Mouse (Mus musculus) adrenal gland, postnatal 25 days (tissue): ENCODE results near the gene Ace3. TPM values are rescaled to one million over a fixed set of nuclear protein-coding genes. Genes with fewer than 3 reads are reported as not detected.

Experiments
- DNase-seq: peaks from one replicate; pipeline ENCODE4 v3.0.0; 2021; ENCODE audit warnings: mixed read lengths
- long read RNA-seq: library from polyadenylated mRNA; stranded (forward); transcript quantifications from one replicate; pipeline ENCODE4 v2.0.0, GENCODE M21; 2021
- total RNA-seq: library from RNA; stranded (reverse); gene quantifications from 2 replicates; pipeline ENCODE4 v1.2.3, GENCODE M21; 2021

Ace3 gene
- total RNA-seq, result not detected in 2 replicates
- long read RNA-seq, result 0 reads

- DNase-seq, result no peak
Measured at GRCm38 (mm10) chr11:105994375-105994774, at the start of gene Ace3. TSS of gene Ace3 (plus strand) at chr11:105994675.

DNA sequence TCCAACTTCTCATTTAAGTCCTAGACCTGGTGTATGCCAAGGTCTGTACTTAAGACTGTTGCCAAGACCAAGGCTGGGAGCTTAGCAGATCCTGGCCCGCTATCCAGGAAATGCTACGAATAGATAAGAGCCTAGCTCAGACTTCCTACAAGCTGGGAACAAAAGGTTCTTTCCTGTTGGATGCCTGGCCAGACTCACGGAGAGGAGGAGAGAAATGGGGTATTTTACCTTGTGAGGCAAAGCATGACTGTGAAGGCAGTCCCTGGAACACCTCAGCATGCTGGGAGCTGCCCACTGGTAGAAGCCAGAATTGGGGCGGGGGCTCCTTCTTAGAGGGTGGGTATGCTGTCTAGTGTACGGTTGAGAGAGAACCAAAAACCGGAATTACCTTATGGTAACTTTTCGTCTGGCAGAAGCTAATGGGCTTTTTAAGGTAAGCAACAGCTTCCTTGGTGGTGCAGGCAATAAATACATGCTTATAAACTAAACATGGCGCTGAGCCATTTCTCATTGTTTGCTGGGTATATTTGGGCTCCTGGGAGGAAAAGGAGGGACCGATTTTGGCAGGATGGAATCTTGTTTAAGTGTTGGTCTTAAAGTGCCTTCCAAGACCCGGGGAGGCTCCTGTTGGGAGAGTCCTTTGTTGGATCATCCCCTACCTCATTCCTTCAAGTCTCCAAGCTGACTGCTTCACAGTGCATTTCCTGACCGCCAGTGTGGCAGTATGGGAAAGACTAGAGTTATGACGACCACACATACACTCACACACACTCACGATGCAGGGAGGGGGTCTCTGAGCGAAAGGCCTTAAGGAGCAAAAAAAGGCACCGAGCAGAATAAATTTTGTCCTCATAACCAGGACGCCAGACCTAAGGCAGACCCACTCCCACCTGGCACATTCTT, 49.5 kb upstream of the Ace3 start:
- no peak for DNase-seq

DNA sequence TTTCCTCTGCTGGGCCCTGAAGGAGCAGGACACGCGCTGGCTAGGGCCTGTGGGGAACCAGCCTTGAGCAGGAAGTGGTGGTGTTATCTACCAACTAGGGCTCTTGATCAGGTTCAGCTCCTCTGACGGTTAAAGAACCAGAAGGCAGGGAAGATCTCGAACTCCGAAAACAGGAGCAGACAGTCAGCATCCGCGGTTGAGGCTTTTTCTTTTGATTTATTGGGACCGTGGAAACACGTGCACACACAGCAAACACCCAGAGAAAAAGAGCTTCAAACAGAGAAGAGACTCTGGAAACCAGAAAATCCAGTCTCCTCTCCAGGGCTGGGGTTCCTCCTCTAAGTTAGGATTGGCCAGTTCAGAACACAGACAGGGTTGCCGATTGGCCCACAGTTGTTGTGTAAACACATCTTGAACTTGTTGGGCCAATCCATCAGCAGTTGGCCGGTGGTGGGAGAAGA, 47.8 kb upstream of the Ace3 start:
- DNase-seq, result no peak

DNA sequence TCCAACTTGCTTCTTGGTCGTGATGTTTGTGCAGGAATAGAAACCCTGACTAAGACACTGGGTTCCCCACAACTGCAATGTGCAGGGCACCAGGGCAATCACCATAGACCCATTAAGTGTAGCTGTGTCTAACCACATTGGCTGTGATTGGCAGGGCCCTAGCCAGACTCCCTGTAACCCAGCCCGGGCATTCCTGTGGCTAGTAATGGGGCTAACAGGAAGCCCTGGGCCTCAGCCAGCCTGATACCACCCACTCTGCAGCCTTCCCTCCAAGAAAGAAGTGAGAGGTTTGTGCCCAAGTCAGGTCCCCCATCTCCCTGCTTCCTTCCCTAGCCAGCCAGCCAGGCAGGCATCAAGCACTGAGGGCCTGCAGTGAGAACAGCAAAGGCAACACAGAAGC, 46.2 kb upstream of the Ace3 start:
- no peak for DNase-seq

DNA sequence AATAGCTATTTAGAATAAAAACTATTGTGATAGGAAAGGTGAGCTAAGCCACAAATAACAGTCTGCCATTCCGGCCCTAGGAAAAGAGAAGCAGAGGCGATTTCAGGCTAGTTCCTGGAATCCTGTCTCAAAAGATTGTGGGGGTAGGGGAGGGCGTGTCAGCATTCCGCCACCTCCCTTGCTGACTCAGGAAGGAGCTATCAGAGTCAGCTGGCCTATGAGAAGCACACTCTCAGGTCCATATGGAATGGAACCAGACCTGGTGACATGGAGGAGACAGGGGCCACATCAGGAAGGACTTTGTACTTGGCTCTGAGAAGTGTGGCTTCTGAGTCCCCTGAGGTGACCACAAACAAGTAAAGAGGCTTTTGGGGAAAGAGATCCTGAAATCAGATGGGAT, 44.0 kb upstream of the Ace3 start:
- no peak for DNase-seq

DNA sequence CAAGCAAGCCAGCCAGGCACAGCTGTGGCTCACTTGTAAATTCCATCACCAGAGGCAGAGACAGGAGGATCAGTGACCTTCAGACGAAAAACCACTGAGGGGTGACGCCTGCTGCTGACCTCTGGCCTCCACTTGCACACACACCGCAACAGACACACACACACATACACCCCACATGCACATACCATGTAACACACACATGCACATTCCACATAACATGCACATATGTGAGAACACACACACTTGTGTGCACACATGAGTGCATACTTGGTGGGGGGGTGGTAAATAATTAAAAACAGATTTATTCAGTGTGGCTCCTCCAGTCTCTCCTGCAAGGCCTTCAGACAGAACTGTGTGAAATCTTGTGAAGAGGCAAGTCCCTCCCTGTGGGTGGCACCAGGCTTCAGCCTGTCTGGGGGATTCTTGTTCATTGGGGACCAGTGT, 42.9 kb upstream of the Ace3 start:
- no peak for DNase-seq

- DNase-seq, result no peak
Measured at GRCm38 (mm10) chr11:105952111-105952510, 42.4 kb upstream of the Ace3 start.

DNA sequence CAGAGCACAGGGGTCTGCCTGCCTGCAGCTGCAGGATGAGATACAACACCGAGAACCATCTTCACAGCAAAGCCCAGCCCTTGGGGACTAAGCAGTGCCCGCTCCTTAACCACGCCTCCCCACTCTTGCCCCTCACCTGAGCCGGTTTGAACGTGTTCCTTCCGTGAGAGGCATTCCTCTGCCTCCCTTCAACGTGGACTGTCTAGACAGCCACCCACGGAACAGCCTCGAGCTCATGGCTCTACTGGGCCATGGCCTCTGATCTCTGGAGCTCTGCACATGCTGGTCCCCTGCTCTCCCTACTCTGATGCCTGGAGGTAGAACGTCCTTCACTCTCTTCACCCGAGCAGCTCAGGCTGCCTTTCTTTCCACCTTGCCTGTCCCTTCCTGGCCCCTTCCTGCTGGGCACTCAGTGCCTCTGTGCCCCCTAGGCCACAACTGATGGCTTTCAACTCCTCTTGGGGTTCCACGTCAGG, 41.5 kb upstream of the Ace3 start, which contains the start of gene Cyb561:
Gene Cyb561 (minus strand): TSS at position 426 of the 476 bp plus-strand sequence.
- no peak for DNase-seq

DNA sequence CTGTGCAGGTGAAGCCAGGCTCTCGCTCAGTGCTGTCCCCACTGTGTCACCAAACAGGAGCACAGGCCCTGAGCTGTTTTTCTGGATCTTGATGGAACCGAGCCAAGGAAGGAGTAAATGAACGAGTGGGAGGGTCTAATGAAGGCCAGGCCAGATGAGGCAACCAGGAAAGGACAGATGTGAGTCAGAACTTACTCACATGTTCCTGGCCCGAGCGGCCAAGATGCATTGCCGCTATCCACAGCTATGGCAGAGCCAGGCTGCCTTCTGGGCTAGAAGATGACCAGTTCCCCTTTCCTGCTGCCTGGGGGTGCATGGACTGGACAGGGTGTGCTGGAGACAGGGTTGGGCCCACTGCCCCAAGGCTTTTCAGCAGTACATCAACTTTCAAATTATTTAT, 41.1 kb upstream of the Ace3 start:
- peak; percentile 71 for DNase-seq

DNA sequence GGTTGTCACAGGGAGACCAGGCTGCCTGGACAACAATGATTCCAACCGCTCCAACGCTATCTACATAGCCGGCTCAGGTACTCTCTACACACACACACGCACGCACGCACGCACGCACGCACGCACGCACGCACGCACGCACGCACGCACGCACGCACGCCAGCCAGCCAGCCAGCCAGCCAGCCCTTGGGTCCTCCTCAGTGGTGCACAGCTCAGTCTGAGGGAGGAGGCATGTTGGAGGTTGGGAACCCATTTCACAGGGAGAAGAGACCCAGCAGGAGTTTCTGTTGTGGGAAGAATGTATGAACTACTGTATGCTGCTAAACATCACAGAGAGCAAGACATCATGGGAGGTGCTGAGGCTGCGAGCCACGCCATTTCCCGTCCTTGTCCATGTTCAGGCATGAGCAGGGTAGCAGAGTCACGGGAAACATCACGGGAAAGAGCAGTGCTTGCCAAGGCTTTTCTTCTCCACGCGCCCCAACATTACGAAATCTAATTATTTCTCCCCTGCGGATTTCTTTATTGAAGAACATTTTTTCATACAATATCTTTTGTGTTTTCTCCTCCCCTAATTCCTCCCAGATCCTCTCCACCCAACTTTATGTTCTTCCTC, 38.6 kb upstream of the Ace3 start:
- no peak for DNase-seq

DNA sequence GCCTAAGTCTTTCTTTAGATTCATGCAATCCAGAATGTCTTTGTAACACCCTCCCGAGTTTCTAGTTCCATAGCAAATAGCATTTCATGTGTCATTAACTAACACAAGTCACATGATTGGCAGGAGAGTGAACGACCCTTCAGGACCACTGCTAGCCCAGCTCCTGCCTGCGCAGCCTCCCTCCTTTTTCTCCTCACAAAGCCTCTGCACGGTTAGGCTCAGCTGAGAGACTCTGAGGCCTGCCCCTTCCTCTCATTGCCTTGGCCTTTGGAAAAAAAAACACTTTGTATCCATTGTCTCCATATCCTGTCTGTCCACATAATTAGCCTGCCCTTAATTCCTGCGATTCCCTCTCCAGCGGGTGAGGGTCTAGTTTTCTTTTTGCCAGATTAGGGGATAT, 37.0 kb upstream of the Ace3 start:
- DNase-seq, result no peak

- no peak for DNase-seq
Measured at GRCm38 (mm10) chr11:105958566-105958965, 35.9 kb upstream of the Ace3 start.

DNA sequence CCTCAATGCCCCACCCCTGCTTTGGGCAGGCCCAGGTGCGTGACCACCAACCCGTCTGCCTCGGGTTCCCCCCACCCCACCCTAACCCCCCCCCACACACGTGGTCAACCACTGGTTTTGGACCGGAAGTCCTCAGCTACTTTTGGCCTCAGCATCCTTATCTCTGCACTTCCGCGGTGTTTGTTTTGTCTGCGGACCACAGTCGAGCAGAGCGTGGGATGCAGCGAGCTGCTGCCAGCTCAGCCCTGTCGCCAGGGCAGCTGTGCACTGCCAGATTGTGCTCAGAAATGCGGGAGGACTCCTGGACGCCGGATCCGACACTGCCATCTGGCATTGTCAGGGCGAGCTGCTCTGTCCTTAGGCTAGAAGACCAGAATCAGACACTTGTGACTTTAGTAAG, 35.1 kb upstream of the Ace3 start:
- DNase-seq, result no peak

GRCm38 (mm10) chr11:105964691-105965090, 29.8 kb upstream of the Ace3 start:
- no peak for DNase-seq

DNA sequence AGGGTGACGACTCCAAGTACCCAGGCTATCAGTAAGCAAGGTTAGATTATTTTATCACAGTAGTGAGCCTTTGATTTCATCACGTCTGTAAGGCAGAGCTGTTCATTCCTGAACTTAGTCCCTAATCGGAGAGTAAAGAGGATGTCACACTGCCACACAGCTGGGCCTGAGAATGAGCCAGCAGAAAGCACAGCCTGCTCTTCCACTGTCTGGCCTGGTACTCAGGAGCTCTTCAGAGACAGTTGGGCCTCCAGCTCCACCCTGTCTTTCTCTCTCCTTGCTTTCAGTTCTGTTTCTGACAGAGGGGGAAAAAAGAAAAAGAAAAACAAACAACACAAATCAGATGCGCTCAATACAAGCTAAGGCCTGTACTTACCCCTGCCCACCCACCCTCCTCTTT, 28.2 kb upstream of the Ace3 start:
- no peak for DNase-seq

- DNase-seq, result peak; percentile 37
Measured at GRCm38 (mm10) chr11:105967741-105968574, 26.5 kb upstream of the Ace3 start, which contains the start of gene Ace. TSS of gene Ace (plus strand) at chr11:105967945.

GRCm38 (mm10) chr11:105968948-105969347, 25.5 kb upstream of the Ace3 start:
- DNase-seq, result no peak

DNA sequence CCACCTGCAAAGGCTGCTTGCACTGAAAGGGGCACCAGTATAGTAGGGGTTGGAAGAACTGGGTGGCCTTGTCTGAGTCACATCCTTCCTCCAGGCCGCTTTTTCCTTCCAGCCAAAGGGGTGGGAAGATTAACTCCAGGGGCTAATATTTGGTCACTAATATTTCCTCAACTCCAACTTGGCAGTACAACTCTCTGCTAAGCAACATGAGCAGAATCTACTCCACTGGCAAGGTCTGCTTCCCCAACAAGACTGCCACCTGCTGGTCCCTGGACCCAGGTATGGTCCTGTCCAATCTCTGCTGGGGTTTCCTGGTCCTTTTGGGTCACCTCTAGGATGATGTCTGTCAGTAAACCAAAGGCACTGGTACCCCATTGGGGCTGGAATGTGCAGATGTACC, 25.0 kb upstream of the Ace3 start:
- DNase-seq, result peak; percentile 70

DNA sequence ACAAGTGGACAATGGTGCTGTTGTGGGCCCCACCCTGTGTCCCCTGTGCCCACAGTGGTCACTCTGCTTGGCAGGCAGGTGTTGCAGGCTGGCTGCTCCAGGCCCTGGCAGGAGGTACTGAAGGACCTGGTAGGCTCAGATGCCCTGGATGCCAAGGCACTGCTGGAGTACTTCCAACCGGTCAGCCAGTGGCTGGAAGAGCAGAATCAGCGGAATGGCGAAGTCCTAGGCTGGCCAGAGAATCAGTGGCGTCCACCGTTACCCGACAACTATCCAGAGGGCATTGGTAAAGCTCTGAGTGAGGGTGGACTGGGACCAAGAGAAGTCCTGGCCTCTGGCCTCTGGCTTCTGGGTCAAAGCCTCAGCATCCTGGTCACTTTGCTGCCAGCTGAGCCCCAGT, 19.9 kb upstream of the Ace3 start:
- DNase-seq, result no peak

GRCm38 (mm10) chr11:105975050-105975449, 19.4 kb upstream of the Ace3 start:
- no peak for DNase-seq

DNA sequence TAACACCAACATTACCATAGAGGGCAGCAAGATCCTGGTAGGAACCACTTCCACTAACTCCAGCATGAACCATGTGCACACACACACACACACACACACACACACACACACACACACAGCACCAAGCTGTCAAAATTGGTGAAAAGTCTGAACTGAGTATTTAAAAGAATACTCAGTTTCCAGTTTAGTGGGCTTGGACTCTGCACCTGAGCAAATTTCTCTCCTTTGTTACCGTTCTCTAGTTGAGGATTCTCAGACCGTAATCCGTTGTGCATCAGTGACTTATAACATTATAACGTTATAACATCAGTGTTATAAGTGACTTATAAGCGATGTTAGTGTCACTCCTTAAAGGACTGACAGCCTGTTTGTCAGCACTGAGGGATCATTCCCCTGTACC, 18.8 kb upstream of the Ace3 start:
- no peak for DNase-seq

GRCm38 (mm10) chr11:105978232-105978631, 16.2 kb upstream of the Ace3 start:
- DNase-seq, result no peak
